Mouse (Mus musculus) myocyte (in vitro differentiated cells): ENCODE measurements at regions not wholly inside any gene's neighbourhood (a gene's known extent, or its start where the extent isn't known, plus 50 kb on each side); places are given as distances from the start of the nearest gene placed in this dataset.

Source experiments
- H3K27me3 ChIP-seq: one replicate; pipeline ENCODE4 v1.6.1; 2011; ENCODE audit not compliant: control insufficient read depth, insufficient read depth, insufficient read length
- H3K36me3 ChIP-seq: one replicate; pipeline ENCODE4 v1.6.1; 2011; ENCODE audit not compliant: control insufficient read depth, insufficient read depth
- H3K4me2 ChIP-seq: one replicate; pipeline ENCODE4 v1.6.1; 2011; ENCODE audit warnings: low read depth, control low read depth
- H3K4me3 ChIP-seq: one replicate; pipeline ENCODE4 v1.5.1; 2011; ENCODE audit warnings: mild to moderate bottlenecking, control low read depth, moderate library complexity
- H3K79me2 ChIP-seq: one replicate; pipeline ENCODE4 v1.6.1; 2011; ENCODE audit not compliant: control insufficient read depth, insufficient read depth
- H3ac ChIP-seq: one replicate; pipeline ENCODE4 v1.6.1; 2011; ENCODE audit not compliant: control insufficient read depth, insufficient read length
- CEBPB ChIP-seq: IDR thresholded peaks from 2 replicates; pipeline ENCODE4 v1.6.1; 2011; ENCODE audit warnings: mild to moderate bottlenecking, moderate library complexity; ENCODE audit not compliant: poor library complexity, insufficient read depth, severe bottlenecking
- E2F4 ChIP-seq: IDR thresholded peaks from one replicate; pipeline ENCODE4 v1.6.1; 2011; ENCODE audit warnings: mild to moderate bottlenecking, control low read depth, moderate library complexity; ENCODE audit not compliant: insufficient read depth
- MAX ChIP-seq: IDR thresholded peaks from one replicate; pipeline ENCODE4 v1.6.1; 2011; ENCODE audit warnings: low read depth, mild to moderate bottlenecking, control low read depth
- MYOD1 ChIP-seq, 3 experiments: IDR thresholded peaks; one replicate each; pipeline ENCODE4 v1.6.1; 2011; ENCODE audit warnings: control low read depth in 2 of 3, low read depth in 2 of 3, mild to moderate bottlenecking in 2 of 3, moderate library complexity in 1 of 3; ENCODE audit not compliant: insufficient read length in 2 of 3, control insufficient read depth in 1 of 3
- MYOG ChIP-seq, 3 experiments: IDR thresholded peaks; one replicate each; pipeline ENCODE4 v1.6.1; 2011; ENCODE audit warnings: control low read depth in 2 of 3, low read depth in 2 of 3, mild to moderate bottlenecking in 2 of 3; ENCODE audit not compliant: insufficient read length in 2 of 3, control insufficient read depth in 1 of 3, insufficient read depth in 1 of 3
- POLR2A ChIP-seq: IDR thresholded peaks from one replicate; pipeline ENCODE4 v1.6.1; 2011; ENCODE audit warnings: low read depth, mild to moderate bottlenecking, control low read depth, moderate library complexity; ENCODE audit not compliant: insufficient read length
- POLR2AphosphoS2 ChIP-seq: IDR thresholded peaks from one replicate; pipeline ENCODE4 v1.6.1; 2011; ENCODE audit warnings: low read depth, control low read depth; ENCODE audit not compliant: insufficient read length
- REST ChIP-seq: IDR thresholded peaks from one replicate; pipeline ENCODE4 v1.6.1; 2011; ENCODE audit warnings: mild to moderate bottlenecking, control low read depth, moderate library complexity; ENCODE audit not compliant: insufficient read depth, insufficient read length
- SRF ChIP-seq: IDR thresholded peaks from one replicate; pipeline ENCODE4 v1.6.1; 2011; ENCODE audit warnings: low read depth; ENCODE audit not compliant: control insufficient read depth, insufficient read length
- TCF12 ChIP-seq: IDR thresholded peaks from one replicate; pipeline ENCODE4 v1.6.1; 2011; ENCODE audit warnings: mild to moderate bottlenecking, control low read depth; ENCODE audit not compliant: poor library complexity, insufficient read depth, severe bottlenecking
- TCF3 ChIP-seq: IDR thresholded peaks from one replicate; pipeline ENCODE4 v1.6.1; 2011; ENCODE audit warnings: low read depth, control low read depth; ENCODE audit not compliant: insufficient read length
- USF1 ChIP-seq: IDR thresholded peaks from one replicate; pipeline ENCODE4 v1.6.1; 2011; ENCODE audit warnings: low read depth, mild to moderate bottlenecking, control low read depth, moderate library complexity

DNA sequence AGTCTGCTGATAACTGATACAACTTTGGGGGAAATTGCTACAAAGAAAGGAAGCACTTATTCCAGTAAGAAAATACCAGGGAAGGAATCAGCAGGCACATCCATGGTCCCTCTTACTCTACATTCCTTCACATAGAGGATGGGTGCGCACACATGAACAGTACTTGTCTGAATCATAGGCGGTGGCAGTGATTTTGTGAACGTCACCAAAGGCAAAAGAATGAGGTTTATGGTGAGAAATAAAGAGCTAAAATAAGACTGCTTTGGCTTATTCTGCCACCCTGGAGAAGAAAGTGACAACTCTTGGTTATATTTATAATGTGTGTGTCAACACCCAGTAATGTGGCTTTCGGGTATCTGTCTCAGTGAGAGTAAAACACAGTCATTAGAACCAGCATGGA is 59.9 kb upstream of the Ccdc80 start:
- TF ChIP-seq MYOG (IDR thresholded peaks at IDR 0.05; ENCODE audit: control insufficient read depth in 1 of 3, insufficient read depth in 1 of 3, insufficient read length in 2 of 3, low read depth in 2 of 3): no peak
- no peak for TF ChIP-seq POLR2A
- TF ChIP-seq MAX: no peak
- TF ChIP-seq TCF12: no peak
- no peak for TF ChIP-seq REST
- no peak for TF ChIP-seq CEBPB
- no peak for TF ChIP-seq POLR2AphosphoS2
- no peaks in the 10 kb centered on the region for H3K27me3 ChIP-seq
- H3K4me2 ChIP-seq: no peak overlapping the region
- H3K36me3 ChIP-seq: no peaks in the 10 kb centered on the region
- no peak overlapping the region for H3ac ChIP-seq
- H3K4me3 ChIP-seq: no peak overlapping the region
- H3K79me2 ChIP-seq: no peaks in the 10 kb centered on the region

DNA sequence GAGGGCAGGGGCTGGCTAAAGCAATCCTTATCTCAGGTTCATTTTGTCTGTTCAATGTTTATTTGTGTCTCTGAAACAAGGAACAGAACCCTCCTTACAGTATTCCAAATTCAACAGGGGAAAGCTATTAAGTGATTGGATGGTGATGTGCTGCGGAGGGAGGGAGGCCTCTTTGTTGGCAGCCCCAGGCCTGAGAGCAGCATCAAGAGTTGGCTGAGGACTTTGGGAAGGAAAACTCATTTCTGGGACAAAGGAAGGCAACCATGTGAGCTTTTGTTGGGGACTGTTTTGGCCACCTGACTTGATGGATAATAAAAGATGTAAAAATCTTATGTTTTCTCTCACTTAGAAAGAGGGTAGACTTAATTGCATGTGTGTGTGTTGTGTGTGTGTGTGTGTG is 58.8 kb upstream of the Ccdc80 start:
- Histone ChIP-seq H3K27me3 (no peaks in the 10 kb centered on the region), H3K4me3 (no peak overlapping the region), H3ac (no peak overlapping the region), H3K36me3 (no peaks in the 10 kb centered on the region), H3K4me2 (no peak overlapping the region), H3K79me2 (no peaks in the 10 kb centered on the region)
- TF ChIP-seq MAX (no peak), E2F4 (no peak), POLR2A (no peak), MYOG (IDR thresholded peaks at IDR 0.05; ENCODE audit: control insufficient read depth in 1 of 3, insufficient read depth in 1 of 3, insufficient read length in 2 of 3, low read depth in 2 of 3) (no peak), TCF12 (no peak), CEBPB (no peak), USF1 (no peak), POLR2AphosphoS2 (no peak), SRF (no peak), REST (no peak), TCF3 (no peak), MYOD1 (IDR thresholded peaks at IDR 0.05; ENCODE audit: control insufficient read depth in 1 of 3, insufficient read length in 2 of 3, low read depth in 2 of 3) (no peak)

DNA sequence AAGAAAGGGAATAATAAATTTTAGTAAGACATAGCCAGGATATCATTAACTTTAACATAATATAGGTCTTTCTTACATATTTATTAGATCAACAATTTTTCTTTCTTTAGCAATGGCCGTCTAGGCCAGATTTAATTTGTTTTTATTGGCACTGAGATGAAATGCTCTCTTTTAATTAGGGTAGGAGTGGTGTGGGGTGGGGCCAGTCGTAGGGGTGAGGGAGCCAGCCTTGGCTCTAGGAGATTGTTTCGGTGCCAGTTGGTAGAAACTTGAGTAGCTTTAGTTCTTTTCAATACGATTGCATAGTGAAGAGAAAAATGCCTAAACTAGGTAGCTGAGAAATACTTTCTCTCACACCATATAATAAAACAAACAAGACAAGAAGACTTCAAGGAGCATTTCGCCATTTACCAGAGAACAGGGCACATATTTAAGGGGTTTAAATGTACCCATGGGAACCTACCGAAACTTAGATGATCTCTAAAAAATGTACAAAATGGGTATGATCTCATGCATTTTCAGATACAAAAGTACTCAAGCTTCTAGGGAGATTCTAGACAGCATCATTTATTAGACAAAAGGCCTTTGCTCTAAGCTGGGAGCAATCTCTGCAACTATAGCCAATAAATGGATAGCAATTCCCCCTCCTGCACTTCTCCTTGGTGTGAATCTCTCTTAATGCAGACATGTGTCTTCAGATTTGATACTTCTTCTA is 56.2 kb upstream of the Ccdc80 start:
- no peaks in the 10 kb centered on the region for H3K79me2 ChIP-seq
- peak overlapping the region; percentile 37 for H3K4me2 ChIP-seq
- H3K36me3 ChIP-seq: no peaks in the 10 kb centered on the region
- H3ac ChIP-seq: no peak overlapping the region
- H3K4me3 ChIP-seq: no peak overlapping the region
- H3K27me3 ChIP-seq: no peaks in the 10 kb centered on the region
- TF ChIP-seq TCF3 (no peak), MAX (no peak), CEBPB (no peak), USF1 (no peak), SRF (no peak), TCF12 (no peak), MYOG (IDR thresholded peaks at IDR 0.05; ENCODE audit: control insufficient read depth in 1 of 3, insufficient read depth in 1 of 3, insufficient read length in 2 of 3, low read depth in 2 of 3) (no peak), REST (no peak), POLR2AphosphoS2 (no peak)

DNA sequence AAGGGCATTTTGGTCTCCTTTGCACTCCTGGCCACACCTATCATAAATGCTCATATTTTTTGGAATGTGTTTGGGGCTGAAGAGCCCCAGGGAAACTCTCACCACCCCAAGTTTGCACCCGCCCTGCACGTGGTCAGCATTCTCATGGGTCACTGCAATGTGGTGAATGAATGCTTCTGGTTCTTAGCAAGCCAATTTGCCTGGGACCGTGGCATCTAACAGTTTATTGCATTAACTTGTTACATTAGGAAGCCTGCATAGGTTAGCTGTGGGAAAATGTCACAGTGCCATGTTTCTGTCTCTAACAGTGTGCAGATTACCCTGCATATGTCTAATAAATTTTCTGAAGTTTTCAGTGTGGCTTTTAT is 55.7 kb upstream of the Ccdc80 start:
- no peak overlapping the region for H3ac ChIP-seq

DNA sequence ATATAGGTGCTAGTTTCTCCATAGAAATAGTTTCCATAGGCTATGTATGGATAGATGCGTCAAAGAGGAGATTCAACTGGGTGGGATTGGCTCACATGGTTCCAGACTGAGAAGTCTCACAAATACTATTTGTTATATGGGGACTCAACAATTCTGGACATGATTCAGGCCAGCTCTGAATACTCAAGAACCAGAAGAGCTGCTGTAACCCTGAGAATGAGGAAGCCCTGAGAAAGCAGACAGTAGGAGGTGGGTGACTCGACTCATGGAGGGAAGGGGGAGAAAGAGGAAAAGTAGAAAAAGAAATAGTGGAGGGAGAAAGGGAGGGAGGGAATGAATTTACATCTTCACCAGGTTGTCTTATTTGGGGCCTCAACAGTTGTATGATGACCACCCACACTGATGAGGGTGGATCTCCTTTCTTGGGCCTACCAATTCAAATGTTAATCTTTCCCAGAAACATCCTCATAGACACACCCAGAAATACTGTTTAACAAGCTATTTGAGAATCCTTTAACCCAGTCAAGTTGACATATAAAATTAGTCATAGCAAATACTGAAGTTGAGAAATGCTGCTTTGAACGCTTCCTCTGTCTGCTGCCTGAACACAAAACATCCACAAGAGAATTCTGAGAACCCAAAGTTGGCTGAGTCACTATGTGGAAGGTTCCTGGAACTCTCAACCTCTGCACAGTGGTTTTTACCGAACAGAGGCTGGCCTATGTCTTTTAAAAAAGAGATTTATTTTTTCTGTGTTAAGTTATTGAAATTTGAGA is 54.8 kb upstream of the Ccdc80 start:
- no peak overlapping the region for H3ac ChIP-seq
- H3K4me2 ChIP-seq: peak overlapping the region; percentile 54
- H3K27me3 ChIP-seq: no peaks in the 10 kb centered on the region
- H3K36me3 ChIP-seq: no peaks in the 10 kb centered on the region
- H3K4me3 ChIP-seq: no peak overlapping the region
- peak; percentile 77 for TF ChIP-seq CEBPB
- TF ChIP-seq TCF12: no peak
- H3K79me2 ChIP-seq: no peaks in the 10 kb centered on the region

More for the DNA sequence above, 55.7 kb upstream of the Ccdc80 start:
- Histone ChIP-seq H3K4me2 (peak overlapping the region; percentile 37), H3K79me2 (no peaks in the 10 kb centered on the region), H3K27me3 (no peaks in the 10 kb centered on the region), H3K36me3 (no peaks in the 10 kb centered on the region), H3K4me3 (no peak overlapping the region)
- TF ChIP-seq E2F4: no peak
- TF ChIP-seq MYOG (IDR thresholded peaks at IDR 0.05; ENCODE audit: control insufficient read depth in 1 of 3, insufficient read depth in 1 of 3, insufficient read length in 2 of 3, low read depth in 2 of 3): no peak
